Mouse (Mus musculus): ENCODE results near the gene Tenm4. TPM values are rescaled to one million over a fixed set of nuclear protein-coding genes. Genes with fewer than 3 reads are reported as not detected.

The Tenm4 gene
- polyA plus RNA-seq, 1 experiment: 9.8 TPM

- Histone ChIP-seq H3K4me3 (ENCODE audit: insufficient read depth, low read depth, low read length) (no peak overlapping the region), H3K27ac (replicated peaks; ENCODE audit: low read depth, low read length) (no peak overlapping the region)
These were observed 243.4 kb downstream of the Tenm4 start for GRCm38 (mm10) chr7:96414290-96415055.

GRCm38 (mm10) chr7:96417251-96418004, 246.4 kb downstream of the Tenm4 start:
- Histone ChIP-seq H3K4me3 (ENCODE audit: insufficient read depth, low read depth, low read length) (no peak overlapping the region), H3K4me1 (ENCODE audit: control insufficient read depth, insufficient read depth, insufficient read length, low read length) (peaks cover 20% of the 10 kb centered on the region), H3K27ac (replicated peaks; ENCODE audit: low read depth, low read length) (no peak overlapping the region)

More at GRCm38 (mm10) chr7:96414290-96415055, 243.4 kb downstream of the Tenm4 start:
- H3K4me1 ChIP-seq (ENCODE audit: control insufficient read depth, insufficient read depth, insufficient read length, low read length): peaks cover 14% of the 10 kb centered on the region

DNA sequence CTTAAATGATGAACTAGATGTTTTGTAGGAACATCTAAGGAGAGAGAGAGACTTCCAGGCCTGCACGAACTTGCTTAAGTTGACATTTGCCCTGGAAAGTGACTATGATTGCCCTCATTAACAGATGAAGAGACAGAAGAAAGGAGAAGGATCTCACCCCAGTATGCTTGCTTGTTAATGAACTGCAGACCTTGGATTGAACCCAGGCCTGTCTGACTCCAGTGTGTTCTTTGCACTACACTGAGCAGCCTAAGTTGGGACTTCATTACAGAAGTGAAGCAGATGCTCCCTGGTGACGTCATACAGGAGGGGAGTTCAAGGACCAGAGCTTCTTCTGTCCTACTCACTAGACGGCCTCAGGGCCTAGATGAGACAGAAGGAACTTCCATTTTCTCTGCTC, 247.1 kb downstream of the Tenm4 start:
- Histone ChIP-seq H3K27ac (replicated peaks; ENCODE audit: low read depth, low read length) (no peak overlapping the region), H3K4me3 (ENCODE audit: insufficient read depth, low read depth, low read length) (no peak overlapping the region), H3K4me1 (ENCODE audit: control insufficient read depth, insufficient read depth, insufficient read length, low read length) (peaks cover 20% of the 10 kb centered on the region)

DNA sequence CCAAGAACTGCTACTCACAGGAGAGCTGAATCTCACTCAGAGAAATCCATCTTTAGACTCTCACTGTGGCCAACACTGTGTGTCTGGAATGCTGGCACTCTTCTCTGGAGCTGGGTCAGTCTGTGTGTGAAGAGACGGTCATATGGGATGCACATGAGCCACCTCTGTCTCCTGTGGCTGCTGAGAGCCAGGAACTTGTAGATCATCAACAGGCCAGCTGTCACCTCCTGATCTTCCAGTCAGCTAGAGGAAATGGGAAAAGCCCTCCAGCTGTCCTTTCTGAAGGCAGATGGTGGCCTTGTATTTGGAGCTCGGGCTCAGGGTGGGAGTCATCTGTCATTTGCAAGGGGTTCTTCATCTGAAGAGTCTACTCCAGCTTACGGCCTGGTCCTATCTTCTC, 249.0 kb downstream of the Tenm4 start:
- H3K4me1 ChIP-seq (ENCODE audit: control insufficient read depth, insufficient read depth, insufficient read length, low read length): peaks cover 17% of the 10 kb centered on the region
- H3K4me3 ChIP-seq (ENCODE audit: insufficient read depth, low read depth, low read length): no peak overlapping the region
- H3K27ac ChIP-seq (replicated peaks; ENCODE audit: low read depth, low read length): no peak overlapping the region

GRCm38 (mm10) chr7:96420926-96421605, 250.0 kb downstream of the Tenm4 start:
- H3K4me1 ChIP-seq (ENCODE audit: control insufficient read depth, insufficient read depth, insufficient read length, low read length): peaks cover 17% of the 10 kb centered on the region
- no peak overlapping the region for H3K27ac ChIP-seq (replicated peaks; ENCODE audit: low read depth, low read length)

GRCm38 (mm10) chr7:96426954-96427353, 255.9 kb downstream of the Tenm4 start:
- H3K4me3 ChIP-seq (ENCODE audit: insufficient read depth, low read depth, low read length): no peak overlapping the region
- H3K4me1 ChIP-seq (ENCODE audit: control insufficient read depth, insufficient read depth, insufficient read length, low read length): peaks cover 4% of the 10 kb centered on the region; the same call in 1 of the 2 replicates
- H3K27ac ChIP-seq (replicated peaks; ENCODE audit: low read depth, low read length): no peak overlapping the region

More at GRCm38 (mm10) chr7:96420926-96421605, 250.0 kb downstream of the Tenm4 start:
- H3K4me3 ChIP-seq (ENCODE audit: insufficient read depth, low read depth, low read length): no peak overlapping the region

GRCm38 (mm10) chr7:96433307-96433706, 262.3 kb downstream of the Tenm4 start:
- Histone ChIP-seq H3K4me1 (ENCODE audit: control insufficient read depth, insufficient read depth, insufficient read length, low read length) (no peaks in the 10 kb centered on the region), H3K4me3 (ENCODE audit: insufficient read depth, low read depth, low read length) (no peak overlapping the region), H3K27ac (replicated peaks; ENCODE audit: low read depth, low read length) (no peak overlapping the region)

DNA sequence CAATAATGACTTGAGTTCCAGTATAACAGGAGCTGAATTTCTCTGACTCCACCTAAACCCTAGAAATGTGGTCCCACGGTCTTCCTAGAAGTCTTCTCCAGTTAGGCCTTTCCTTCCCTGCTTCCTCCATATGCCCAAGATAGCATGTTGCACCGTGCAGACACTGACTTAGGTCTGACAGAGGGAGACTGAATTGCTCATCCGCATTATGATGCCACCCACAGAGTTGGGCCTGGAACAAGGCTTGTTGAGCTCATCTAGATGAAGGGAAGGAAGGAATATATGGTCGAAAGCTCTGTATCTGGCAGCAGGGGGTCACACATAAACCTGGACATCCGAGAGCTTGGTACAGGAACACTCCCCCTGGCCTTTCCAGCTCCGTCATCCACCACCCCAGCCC, 267.3 kb downstream of the Tenm4 start:
- H3K27ac ChIP-seq (replicated peaks; ENCODE audit: low read depth, low read length): no peak overlapping the region

GRCm38 (mm10) chr7:96440161-96440707, 269.2 kb downstream of the Tenm4 start:
- Histone ChIP-seq H3K4me1 (ENCODE audit: control insufficient read depth, insufficient read depth, insufficient read length, low read length) (no peaks in the 10 kb centered on the region), H3K27ac (replicated peaks; ENCODE audit: low read depth, low read length) (no peak overlapping the region), H3K4me3 (ENCODE audit: insufficient read depth, low read depth, low read length) (no peak overlapping the region)

More for the DNA sequence above, 267.3 kb downstream of the Tenm4 start:
- H3K4me1 ChIP-seq (ENCODE audit: control insufficient read depth, insufficient read depth, insufficient read length, low read length): no peaks in the 10 kb centered on the region
- H3K4me3 ChIP-seq (ENCODE audit: insufficient read depth, low read depth, low read length): no peak overlapping the region

DNA sequence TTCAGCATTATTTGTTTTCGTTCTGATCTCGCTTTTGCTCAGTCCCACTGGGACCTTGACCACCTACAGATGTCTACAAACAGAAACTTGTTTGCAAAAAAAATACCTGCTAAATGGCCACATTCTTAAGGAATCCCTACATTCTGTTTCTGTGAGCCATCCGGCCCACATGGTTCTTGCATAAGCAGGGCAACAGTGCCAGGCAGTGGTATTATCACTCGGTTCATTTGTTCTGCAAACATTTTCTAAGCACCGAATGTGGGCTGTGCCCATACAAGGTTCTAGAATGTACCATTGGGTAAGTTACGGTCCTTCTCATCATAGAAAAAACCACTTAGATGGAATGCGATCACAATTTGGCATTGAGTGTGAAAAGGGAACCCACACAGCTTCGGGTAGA, 274.7 kb downstream of the Tenm4 start:
- no peak overlapping the region for H3K27ac ChIP-seq (replicated peaks; ENCODE audit: low read depth, low read length)
- no peak overlapping the region for H3K4me3 ChIP-seq (ENCODE audit: insufficient read depth, low read depth, low read length)
- no peaks in the 10 kb centered on the region for H3K4me1 ChIP-seq (ENCODE audit: control insufficient read depth, insufficient read depth, insufficient read length, low read length)

DNA sequence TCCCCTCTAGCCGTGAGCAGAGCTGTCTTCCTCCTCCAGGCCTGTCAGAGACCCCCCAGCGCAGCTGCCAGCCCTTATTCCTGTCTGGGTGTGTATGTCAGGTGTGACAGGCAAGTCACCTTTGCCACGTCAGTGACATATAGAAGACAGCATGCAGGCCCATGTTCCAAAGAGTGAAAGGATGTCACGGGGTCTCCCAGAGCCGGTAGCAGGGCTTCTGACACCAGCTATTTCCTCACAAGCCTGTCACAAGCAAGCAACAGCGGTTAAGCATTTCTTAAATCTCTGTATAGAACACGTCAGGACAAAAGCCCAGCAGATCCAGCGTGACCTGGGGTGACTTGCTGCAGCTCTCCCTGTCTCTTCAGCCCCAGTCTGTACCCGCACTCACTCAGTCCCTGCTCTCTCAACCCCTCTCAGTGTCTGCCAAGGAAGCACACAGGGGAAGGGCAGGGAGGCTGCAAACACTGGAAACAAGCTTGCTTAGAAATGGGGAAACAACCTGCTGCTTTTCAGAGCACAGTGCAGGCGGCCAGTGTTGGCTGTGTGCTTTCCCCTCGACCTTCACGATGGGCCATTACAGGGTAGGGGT, 276.9 kb downstream of the Tenm4 start:
- Histone ChIP-seq H3K4me3 (ENCODE audit: insufficient read depth, low read depth, low read length) (no peak overlapping the region), H3K27ac (replicated peaks; ENCODE audit: low read depth, low read length) (no peak overlapping the region), H3K4me1 (ENCODE audit: control insufficient read depth, insufficient read depth, insufficient read length, low read length) (no peaks in the 10 kb centered on the region; the same call in 1 of the 2 replicates)

GRCm38 (mm10) chr7:96455957-96456356, 284.9 kb downstream of the Tenm4 start:
- no peak overlapping the region for H3K27ac ChIP-seq (replicated peaks; ENCODE audit: low read depth, low read length)
- H3K4me1 ChIP-seq (ENCODE audit: control insufficient read depth, insufficient read depth, insufficient read length, low read length): no peaks in the 10 kb centered on the region; the same call in 1 of the 2 replicates
- no peak overlapping the region for H3K4me3 ChIP-seq (ENCODE audit: insufficient read depth, low read depth, low read length)

GRCm38 (mm10) chr7:96456618-96457017, 285.6 kb downstream of the Tenm4 start:
- no peak overlapping the region for H3K27ac ChIP-seq (replicated peaks; ENCODE audit: low read depth, low read length)
- H3K4me1 ChIP-seq (ENCODE audit: control insufficient read depth, insufficient read depth, insufficient read length, low read length): no peaks in the 10 kb centered on the region; the same call in 1 of the 2 replicates

GRCm38 (mm10) chr7:96457891-96458290, 286.8 kb downstream of the Tenm4 start:
- H3K27ac ChIP-seq (replicated peaks; ENCODE audit: low read depth, low read length): no peak overlapping the region
- no peaks in the 10 kb centered on the region for H3K4me1 ChIP-seq (ENCODE audit: control insufficient read depth, insufficient read depth, insufficient read length, low read length)
- H3K4me3 ChIP-seq (ENCODE audit: insufficient read depth, low read depth, low read length): no peak overlapping the region

More at GRCm38 (mm10) chr7:96456618-96457017, 285.6 kb downstream of the Tenm4 start:
- no peak overlapping the region for H3K4me3 ChIP-seq (ENCODE audit: insufficient read depth, low read depth, low read length)

All from brown adipose tissue, adult 24 weeks (tissue).